Mouse (Mus musculus) urinary bladder, adult 2 months (tissue): ENCODE data around the gene Mrps33. TPM values are rescaled to one million over a fixed set of nuclear protein-coding genes. Genes with fewer than 3 reads are reported as not detected.

Source experiments
- DNase-seq: peaks from one replicate; pipeline ENCODE4 v3.0.0; 2022; ENCODE audit warnings: low spot score
- polyA plus RNA-seq: library from polyadenylated mRNA; depleted of rRNA; stranded (reverse); fragments of >200 nt; gene quantifications from 2 replicates; pipeline ENCODE4 v1.2.3, GENCODE M21; 2012; rRNA removed

Mrps33 gene
- 145 and 195 TPM in 2 replicates for polyA plus RNA-seq

- peak; percentile 93 for DNase-seq
These were observed at the start of gene Mrps33 for GRCm38 (mm10) chr6:39810612-39811116. Mrps33 (minus strand) TSS chr6:39810988.

DNA sequence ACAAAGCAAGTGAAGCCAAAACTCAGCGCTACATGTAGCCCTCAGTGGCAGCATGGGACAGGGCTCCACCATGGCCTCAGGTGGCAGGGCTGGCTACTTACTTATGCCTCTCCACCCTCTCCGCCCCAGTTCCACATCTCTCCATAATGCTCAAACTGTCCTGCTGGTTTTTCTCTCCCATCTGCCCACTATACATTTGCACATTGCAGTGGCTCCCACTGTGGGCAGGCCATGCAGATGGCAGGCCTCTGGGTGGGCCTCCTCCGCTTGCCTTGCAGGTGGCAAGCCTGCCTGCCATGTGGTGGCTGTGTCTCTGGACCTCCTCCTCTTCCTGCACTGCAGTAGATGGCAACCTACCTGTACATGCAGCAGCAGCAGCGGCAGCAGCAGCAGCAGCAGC lies 38.9 kb upstream of the Mrps33 start:
- DNase-seq = no peak

DNA sequence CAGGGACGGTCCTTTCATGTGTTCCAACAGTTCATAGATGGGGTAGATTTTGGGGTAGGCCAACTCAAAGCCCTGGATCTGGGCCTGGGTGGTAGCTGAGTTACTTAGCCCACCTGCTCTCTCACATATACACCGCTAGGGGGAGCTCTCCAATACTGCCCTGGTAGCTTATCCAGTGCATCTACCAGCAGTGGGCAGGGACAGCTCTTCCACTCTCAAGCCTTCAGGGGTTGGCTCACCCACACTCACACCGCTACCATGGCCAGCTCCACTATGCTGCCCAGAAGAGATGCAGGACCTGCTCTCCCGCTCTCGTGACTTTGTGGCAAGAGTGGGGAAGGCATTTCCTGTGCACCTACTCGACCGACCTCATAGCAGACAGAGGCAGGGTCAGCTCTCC lies 38.0 kb upstream of the Mrps33 start:
- no peak for DNase-seq

DNA sequence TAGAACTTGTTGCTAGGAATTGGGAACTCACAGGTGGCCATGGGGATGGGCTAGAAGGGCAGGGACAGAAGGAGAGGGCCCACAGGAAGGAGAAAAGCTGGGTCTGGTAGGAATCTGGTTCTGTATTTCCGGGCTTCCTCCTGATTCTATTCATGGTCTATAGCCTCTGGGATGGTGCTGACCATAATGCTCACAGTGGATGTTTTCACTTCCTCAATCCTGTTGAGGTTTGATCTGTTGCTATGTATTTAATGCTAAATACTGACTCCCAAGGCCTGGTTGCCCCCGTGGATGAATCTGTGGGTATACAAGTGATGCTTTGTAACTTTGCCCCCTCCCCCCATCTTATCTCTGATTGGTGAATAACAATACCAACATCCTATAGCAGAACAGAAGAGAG lies 36.8 kb upstream of the Mrps33 start:
- no peak for DNase-seq

- no peak for DNase-seq
These were observed 33.0 kb upstream of the Mrps33 start for GRCm38 (mm10) chr6:39843698-39844342.

DNA sequence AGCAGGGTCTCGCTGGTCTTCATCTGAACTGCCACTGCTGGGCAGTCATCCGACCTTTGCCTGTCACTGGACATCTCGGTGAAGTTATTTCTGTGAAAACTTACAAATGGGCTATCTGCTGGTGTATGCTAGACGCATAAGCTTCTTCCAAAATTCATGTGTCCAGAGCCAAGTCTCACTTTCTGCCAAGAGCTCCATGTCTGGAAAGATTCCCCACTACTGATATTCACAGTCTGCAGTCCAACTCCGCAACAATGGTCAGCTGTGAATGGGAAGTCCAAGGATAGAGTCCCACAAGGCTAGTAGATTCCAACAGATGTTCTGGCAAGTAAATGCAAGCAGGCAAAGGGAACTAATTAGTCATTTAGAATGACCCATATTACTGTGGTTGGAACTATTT lies 17.9 kb upstream of the Mrps33 start:
- DNase-seq = no peak

DNA sequence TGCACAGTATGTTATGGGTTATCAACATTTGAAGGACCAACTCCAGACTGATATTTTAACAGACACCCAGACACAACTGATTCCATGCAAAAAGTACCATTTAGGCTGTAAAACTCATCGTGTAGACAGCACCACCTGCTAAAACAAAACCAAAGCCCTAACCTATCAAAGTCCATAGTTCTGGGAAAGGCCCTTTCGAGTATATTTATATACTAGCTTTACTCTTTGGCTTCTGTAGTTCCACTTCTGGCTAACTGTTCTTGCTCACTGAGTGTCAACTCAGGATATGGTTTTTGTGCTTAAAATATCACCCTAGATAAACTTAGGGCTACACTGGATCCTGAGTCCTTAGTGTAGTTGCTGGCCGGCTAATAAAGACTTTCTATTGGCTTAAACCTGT lies 10.5 kb upstream of the Mrps33 start:
- DNase-seq = no peak

DNA sequence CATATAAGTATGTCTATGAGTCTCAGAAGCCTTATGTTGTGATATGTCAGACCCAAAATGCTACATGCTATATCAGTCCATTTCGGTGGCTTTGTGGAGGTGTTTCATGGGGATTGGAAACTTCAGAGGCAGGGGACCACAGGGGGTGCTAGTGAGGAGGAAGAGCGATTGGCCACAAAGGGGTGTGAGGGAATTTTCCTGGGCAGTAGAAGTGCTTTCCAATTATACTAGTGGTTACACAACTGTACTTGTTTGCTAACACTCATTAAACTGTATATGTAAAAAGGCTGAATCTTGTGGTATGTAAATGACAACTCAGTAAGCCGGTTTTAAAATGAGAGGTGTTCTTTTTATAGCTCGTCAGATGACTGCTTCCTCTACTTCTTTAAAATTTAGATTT lies 8.1 kb upstream of the Mrps33 start:
- DNase-seq = no peak

DNA sequence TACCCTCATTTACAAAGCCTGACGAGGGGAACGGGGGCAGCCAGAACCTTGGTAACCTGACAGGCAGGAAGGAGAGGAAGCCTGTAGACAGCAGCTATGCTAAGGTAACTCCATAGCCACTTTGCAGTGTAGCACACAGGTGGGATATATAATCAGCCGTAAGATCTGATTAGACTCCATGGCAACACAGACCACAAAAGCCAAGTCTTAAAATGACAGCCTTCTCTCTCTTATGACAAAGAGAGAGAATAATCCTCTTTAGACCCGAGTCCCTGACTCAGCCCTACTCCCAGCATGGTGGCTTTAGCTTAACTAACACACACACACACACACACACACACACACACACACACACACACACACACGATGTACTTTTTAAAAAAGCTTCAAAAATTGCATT lies 2.3 kb downstream of the Mrps33 start:
- no peak for DNase-seq

DNA sequence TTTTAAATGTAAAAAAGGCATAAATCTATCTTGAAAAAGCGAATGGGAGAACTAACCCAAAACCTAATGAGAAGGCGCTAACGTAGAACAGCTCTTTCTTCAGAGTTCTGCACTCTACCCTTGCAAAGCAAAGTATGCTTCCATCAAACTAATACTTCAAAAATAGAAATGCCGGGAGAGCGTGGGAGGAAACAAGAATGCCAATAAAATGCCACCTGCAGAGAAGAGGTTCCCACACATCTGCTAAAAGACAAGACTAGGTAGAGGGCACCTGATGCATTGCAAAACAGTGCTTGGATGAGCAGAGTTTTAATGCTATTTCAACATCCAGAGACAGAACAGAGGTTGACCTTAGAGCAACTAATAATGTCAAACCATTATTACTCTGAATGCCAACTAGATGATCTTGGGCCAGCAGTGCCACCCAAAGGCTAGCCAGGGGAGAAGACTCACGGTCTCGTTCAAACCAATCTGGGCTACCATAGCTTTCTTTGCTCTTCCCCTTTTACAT lies 3.7 kb downstream of the Mrps33 start:
- DNase-seq = no peak

- no peak for DNase-seq
These were observed 4.5 kb downstream of the Mrps33 start for GRCm38 (mm10) chr6:39806336-39806735.

DNA sequence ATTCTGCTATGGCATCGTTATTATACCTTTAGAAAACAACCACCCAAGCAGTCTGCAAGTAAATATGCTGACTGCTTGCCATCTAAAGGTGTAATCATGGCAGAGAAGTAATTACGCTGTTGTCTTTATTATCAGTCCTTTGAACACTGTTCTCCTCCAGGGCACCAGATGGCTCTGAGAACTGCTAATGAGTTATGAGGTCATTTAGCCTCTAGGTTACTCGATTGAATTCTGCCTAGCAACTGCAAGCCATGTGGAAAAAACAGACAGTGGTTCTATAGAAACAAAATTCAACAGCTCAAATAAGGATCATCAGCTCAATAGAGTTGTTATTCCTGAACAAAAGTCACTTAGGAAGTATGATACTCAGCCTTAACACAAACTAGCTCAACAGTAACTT lies 4.9 kb downstream of the Mrps33 start:
- DNase-seq = no peak

DNA sequence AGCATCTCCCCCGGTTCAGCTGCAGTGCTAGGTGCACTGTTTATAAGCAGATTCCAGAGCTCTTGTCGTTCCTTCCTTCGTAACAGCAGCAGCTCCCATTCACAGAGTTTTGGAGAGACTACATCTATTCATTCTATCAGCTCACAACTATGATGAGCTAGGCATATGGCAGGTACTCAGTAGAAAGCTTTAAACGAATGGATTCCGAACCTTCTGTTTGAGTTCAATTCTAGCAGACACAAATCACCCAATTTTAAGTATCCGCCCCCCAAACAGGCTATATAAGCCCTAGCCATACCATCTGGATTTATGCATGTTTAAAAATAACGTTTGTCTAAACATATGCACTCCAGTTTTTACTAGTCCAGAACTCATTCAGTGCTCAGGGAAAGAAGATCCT lies 9.8 kb downstream of the Mrps33 start:
- DNase-seq = no peak

GRCm38 (mm10) chr6:39797076-39797475 lies 13.7 kb downstream of the Mrps33 start:
- no peak for DNase-seq

- no peak for DNase-seq
These were observed 14.6 kb downstream of the Mrps33 start for GRCm38 (mm10) chr6:39796150-39796549.

- DNase-seq = no peak
These were observed 19.0 kb downstream of the Mrps33 start for GRCm38 (mm10) chr6:39791806-39792205.

DNA sequence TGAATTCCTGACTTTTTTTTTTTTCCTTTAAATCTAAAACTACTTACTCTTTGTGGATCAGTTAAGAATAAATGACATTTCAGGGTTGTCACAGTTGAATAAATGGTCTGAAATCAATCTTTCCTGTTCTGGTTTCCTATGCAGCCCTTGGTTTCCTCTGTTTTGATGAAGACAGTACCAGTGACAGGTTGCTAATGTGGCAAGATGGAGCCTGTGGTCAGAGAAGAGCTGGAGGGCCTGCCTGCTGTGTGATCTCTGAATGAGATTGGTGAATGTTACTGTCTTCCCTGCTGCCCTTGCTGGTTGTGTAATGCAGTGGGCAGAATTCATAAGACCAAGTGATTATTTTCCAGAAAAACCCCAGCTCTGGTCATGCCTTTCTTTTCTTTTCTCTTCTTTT lies 22.4 kb downstream of the Mrps33 start:
- no peak for DNase-seq

GRCm38 (mm10) chr6:39787783-39788182 lies 23.0 kb downstream of the Mrps33 start:
- DNase-seq = no peak

- no peak for DNase-seq
These were observed 24.8 kb downstream of the Mrps33 start for GRCm38 (mm10) chr6:39785944-39786343.

DNA sequence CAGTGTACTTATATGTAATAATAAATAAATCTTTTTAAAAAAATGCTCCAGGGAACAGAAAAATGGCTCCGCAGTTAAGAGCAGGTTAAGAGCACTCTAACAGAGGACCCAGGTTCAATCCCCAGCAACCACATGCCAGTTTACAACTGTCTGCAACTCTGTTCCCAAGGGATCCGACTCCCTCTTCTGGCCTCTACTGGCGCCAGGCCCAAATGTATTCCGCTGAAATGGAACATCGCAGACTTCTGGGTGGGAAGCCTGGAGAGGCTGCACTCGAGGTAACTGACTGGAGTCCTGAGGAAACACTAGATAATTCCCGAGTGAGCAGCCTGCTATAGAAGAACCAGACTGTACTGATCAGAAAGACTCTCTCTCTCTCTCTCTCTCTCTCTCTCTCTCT lies 27.3 kb downstream of the Mrps33 start:
- no peak for DNase-seq

DNA sequence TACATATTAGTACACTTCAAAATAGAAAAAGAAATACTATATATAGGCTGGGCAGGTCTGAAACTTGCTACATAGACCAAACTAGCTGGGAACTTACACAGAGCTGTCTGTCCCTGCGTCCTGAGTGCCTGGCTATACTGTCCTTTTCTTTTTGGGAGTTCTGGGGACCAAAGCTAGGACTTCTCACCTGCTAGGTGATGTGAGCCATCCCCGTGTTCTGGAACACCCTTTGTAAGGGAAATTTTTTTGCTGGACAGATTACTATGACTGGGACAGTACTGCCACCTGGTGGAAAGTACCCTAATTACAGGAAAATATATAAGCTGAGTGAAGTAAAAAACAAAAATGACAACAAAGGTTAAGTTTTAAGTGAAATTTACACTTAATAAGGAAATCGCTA lies 28.2 kb downstream of the Mrps33 start:
- DNase-seq = peak; percentile 21

DNA sequence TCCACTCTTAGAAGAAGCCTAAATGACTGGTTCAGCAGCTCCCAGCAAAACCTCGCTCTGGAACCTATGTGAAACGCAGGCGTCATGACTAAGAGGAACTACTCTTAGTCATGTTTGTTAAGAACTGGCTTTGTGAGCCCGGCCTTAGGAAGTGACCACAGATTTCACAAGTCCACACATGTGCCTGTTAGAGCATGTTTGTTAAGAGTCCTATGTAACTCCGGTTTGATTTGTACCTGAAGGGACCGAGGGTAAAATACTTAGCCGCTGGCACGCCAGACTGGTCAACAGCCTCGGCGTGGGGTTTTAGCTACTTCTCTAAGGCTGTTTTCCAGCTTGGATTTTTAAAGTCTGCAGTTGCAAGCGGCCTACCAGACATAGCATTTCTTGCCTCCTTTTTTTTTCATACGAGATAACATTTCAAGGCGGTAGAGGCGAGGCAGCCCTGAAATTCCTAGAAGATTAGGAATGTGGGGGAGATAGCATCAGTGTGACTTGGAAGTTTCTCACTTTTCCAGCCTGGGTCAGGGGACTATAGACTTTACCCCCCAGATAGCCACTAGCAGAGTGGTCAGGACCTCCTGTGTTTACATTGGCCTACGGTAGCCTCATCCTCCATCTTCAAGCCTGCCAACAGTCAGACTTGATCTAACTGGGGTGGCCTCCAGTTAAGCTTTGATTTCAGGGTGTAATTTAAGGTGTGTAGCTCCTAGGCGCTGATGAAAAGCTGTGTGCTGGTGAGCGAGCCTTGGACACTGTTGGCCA lies 28.8 kb downstream of the Mrps33 start:
- DNase-seq = peak; percentile 21
